Mouse (Mus musculus) urinary bladder, postnatal 14 days (tissue): ENCODE results near the gene Gm4744.
"Not testable (repeated sequence)": the region's sequence is repeated elsewhere in the genome, so short reads cannot be mapped to it uniquely, and the experiment has no call there.

Experiments used
- DNase-seq: peaks from one replicate; pipeline ENCODE4 v3.0.0; 2021; ENCODE audit warnings: low spot score

The Gm4744 gene

DNA sequence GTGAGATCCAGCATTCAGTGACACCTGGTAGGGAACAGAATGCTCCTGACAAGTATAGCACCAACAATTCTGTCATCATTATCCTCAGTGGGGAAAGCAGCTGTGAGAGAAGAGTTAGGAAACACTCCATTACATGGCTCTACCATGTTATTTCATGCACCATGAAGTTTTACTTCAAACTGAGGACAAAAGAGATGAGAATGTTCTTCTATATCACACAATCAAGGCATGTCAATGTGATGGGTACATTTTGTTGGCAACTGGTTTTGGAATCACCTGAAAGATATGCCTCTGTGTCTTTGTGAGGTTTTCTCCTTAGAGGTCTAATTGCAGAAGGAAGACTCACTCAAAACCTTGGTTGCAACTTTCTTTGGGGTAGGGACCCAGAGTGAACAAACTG lies at the start of gene Gm4744:
Gene Gm4744 (minus strand): TSS at position 101 of the 400 bp plus-strand sequence.
- no peak for DNase-seq

DNA sequence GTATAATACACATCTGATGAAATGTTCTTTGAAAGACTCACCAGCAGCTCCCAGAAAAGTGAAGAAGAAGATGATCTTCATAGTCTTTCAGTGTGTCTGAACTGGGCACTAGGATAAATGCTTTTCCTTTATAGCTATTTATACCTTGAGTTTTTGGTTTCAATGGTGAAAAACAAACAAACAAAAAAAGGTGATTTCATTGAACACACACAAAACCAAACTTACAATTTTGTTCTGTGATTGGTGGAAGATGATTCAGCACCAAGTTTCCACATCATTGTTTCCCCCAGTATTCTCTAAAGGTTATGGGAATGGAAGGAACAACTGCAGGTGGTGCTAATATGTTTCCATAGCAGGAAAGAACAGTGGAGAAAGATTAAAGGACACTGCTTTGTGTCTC lies 47.7 kb upstream of the Gm4744 start, which contains the start of gene Gm2663:
Gene Gm2663 (minus strand): TSS at position 101 of the 400 bp plus-strand sequence.
- not testable (repeated sequence) for DNase-seq

DNA sequence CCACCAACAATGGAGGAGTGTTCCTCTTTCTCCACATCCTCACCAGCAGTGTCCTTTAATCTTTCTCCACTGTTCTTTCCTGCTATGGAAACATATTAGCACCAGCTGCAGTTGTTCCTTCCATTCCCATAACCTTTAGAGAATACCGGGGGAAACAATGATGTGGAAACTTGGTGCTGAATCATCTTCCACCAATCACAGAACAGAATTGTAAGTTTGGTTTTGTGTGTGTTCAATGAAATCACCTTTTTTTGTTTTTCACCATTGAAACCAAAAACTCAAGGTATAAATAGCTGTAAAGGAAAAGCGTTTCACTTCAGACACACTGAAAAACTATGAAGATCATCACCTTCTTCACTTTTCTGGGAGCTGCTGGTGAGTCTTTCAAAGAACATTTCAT lies 12.8 kb upstream of the Gm4744 start, which contains the start of gene 1810009J06Rik:
Gene 1810009J06Rik (plus strand): TSS at position 301 of the 400 bp plus-strand sequence.
- not testable (repeated sequence) for DNase-seq

DNA sequence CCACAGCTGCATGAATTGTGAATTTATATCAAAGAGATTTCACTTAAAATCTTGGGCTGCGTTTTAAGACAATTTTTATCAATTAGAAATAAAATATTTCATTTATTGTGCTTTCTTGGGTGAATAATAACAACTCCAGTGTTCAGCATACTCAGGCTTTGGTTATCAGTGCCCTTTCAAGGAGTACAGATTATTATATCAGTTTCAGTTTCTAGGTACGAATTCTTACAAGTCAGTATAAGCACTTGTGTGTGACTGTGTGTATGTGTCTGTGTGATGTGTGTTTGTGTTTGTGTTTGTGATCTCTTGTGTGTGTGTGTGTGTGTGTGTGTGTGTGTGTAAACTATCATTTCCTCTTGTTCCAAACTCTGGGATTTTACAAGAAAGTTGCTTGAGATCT lies 2.0 kb upstream of the Gm4744 start:
- DNase-seq: no peak

DNA sequence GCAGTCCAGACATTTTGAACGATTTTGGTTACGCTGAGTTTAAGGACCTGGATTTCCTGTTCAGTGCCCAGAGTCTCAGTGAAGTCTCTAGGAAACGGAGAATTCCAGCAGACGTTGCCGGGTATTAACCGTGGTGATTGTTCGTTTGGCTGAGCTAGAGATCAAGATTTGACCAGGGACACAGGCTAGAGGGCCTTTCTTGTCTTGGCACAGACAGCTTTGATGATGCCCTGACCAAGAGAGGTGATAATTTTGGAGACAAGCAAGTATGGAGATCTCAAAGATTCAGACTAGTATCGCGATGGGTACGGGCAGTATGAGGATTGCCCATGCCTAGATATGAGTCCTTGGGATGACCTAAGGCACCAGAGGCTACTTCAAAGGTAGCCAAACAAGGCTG lies 11.2 kb downstream of the Gm4744 start, which contains the start of gene 1700074P13Rik:
Gene 1700074P13Rik (minus strand): TSS at position 101 of the 400 bp plus-strand sequence.
- no peak for DNase-seq

DNA sequence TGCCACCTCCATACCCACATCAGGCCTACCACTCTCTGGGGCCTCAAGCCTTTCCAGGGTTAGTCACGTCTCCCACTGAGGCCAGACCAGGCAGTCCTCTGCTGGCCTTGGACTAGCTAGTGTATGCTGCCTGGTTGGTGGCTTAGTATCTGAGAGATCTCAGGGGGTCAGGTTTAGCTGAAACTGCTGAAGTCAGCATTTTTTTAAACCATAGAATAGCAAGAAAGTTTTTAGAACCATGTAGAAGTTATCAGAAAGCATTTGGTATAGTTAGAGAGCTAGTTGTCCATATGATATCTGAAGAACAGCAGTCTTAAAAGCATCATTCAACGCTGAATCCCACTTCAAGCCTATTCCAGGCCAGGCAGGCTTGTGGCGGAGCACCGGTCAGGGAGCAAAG lies 31.7 kb downstream of the Gm4744 start:
- no peak for DNase-seq

DNA sequence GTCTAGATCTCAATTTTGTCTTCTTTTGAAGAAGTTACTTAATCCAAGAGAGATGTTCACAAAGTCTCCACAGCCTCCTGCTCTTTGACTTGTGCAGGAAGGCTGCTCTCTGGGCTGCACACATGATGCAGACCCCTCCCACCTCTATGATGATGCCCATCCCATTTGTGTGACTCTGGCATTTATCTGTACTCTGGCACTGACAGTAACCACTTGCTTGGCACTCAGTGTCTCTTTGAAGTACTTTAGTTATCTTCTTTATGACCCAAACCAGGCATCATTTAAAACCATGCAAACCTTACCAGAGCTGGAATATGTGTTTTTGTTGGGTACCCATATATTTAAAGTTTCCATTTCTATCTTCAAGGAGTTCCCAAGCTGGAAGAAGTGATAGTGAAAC lies 51.4 kb downstream of the Gm4744 start, which contains the start of gene Prss58:
Gene Prss58 (minus strand): TSS at position 101 of the 400 bp plus-strand sequence.
- DNase-seq: no peak
